Mouse (Mus musculus): ENCODE results near the gene Ttyh1. TPM values are rescaled to one million over a fixed set of nuclear protein-coding genes. Genes with fewer than 3 reads are reported as not detected.

Ttyh1 gene
- total RNA-seq, 1 experiment from 2014 or later: not detected

DNA sequence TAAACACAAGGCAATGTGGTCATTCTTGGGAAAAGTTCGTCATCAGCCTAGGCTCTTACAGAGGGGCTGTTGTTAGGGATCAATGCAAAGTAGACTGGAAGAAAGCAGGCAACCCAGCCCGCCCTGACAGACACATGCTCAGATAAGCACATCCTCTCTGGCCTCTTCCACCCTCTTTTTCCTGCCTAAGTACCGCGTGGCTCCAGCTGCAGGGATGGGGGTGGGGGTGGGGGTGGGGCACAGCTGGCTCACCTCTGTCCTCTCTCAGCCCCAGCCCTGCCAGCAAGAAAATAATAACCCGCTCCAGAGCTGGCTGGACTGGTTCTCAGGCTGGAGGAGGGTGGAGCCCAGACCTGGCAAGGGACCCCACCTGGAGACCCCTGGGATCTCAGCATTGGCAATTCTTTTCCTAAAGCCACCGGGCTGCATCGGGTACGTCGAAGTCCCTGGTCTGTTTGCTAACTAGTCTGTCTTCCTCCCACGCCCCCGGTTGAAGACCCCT lies 44.4 kb downstream of the Ttyh1 start:
- ATAC-seq (replicated peaks; ENCODE audit: low read depth, poor library complexity, severe bottlenecking): peak; percentile 47; the same call in 1 of the 2 replicates

DNA sequence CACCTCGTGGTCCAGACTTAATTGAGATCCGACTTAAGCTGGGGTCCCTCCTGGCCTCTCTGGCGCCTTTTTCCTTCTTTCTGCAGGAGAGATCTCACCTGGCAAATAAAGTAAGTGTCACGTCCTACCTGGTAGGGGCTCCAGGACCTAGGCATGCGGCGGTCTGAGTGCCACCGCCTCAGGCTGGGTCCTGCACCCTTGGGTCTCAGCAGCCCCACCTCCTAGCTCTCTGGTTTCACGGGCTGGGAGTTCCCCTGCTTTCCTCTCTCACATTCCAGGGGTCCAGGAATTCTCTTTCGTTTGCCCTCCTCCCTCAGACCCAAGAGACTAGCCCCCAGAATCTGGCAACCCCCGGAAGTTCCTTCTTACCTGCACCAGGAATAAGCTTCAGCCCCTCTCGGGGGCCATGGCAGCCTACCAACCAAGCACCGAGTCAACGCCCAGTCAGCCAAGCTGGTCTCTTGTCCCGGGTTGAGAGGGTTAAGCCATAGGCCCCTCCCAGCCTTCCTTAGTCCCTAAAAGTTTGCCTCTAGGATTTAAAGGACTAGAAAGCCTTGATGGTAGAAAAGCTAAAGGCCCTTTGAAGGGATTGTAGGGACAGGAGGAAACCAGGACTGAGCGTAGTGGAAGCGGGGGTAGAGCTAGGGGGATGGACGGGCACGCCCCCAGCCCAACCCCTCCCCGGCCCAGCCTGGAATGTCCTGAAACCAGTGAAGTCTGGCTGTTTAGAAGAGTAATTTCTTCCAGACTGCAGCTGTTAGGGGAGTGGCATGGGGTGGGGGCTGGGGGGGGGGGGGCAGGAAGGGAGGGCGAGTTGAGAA lies 45.1 kb downstream of the Ttyh1 start, which contains the start of gene Cdc42ep5:
Gene Cdc42ep5 (minus strand): TSS at position 771 of the 821 bp plus-strand sequence.
- ATAC-seq (replicated peaks; ENCODE audit: low read depth, poor library complexity, severe bottlenecking): 0 out of 2 replicates have a peak, but pooled peaks have one; percentile 25

DNA sequence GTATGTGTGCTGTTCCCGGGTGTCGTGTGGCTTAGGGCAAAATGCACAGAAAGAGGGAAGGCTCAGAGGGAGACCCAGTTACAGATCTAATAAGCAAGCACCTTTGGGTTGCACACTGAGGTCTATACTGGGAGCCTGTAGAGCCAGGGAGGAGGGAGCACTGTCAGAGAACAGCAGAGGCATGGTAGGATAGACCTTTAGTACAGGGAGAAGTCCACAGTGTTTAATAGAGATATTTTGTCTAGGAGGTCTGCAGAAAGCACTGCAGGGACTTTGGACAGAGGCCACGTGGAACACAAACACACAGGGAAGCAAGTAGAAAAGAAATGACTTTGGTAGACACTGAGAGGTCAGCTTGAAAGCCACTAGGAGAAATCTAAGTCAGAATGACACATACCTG lies 46.1 kb downstream of the Ttyh1 start:
- ATAC-seq (replicated peaks; ENCODE audit: low read depth, poor library complexity, severe bottlenecking): no peak

DNA sequence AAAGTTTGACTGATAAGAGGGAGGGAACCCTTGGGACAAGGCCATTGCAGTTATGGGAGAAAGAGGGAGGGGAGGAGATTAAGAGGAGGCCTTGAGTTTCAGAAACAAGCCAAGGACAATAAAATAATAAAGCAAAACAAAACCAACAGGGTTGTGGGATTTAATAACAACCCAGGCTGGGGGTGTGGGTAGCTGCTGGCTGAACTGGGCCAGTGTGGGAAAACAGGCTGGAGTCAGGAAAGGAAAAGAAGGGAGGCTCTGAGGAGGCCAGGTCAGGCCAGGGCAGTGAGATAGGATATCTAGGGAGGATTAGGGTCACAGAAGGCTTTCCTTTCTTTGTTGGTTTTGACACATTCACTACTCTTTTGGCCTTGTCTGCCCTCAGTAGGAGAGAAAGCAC lies 47.9 kb downstream of the Ttyh1 start:
- ATAC-seq (replicated peaks; ENCODE audit: low read depth, poor library complexity, severe bottlenecking): no peak

DNA sequence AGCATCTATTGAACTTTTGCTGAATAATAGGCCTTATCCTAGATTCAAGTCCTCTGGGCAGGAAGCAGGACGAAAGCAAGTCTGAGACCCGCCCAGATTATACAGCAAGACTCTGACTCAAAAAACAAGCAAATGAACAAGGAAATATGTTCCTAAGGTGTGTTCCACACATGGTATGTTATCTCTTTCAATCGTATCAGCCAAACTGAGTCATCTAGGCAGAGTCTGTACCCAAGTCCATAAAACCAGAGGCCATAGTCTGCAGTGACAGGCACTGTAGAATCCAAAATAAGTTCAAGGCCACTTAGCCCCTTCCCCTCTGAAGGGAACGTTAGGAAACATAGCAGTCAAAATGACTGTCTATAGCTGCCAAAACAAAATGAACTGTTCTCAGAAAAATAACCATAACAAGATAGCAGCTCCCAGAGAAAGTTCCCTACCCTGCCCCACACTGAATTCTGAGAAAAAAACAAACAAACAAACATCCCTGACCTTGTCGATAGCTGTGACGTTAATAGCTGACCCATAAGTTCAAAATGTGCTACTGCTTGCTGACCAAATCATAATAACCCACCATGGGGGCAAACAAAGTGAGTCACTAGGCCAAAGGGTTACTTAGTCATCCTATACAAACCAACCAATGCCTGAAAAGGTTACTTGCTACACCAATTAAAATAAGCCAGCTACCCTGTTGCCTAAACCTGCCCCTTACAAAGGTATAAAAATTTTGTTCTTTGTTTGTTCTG lies 51.2 kb downstream of the Ttyh1 start:
- ATAC-seq (replicated peaks; ENCODE audit: low read depth, poor library complexity, severe bottlenecking): no peak

DNA sequence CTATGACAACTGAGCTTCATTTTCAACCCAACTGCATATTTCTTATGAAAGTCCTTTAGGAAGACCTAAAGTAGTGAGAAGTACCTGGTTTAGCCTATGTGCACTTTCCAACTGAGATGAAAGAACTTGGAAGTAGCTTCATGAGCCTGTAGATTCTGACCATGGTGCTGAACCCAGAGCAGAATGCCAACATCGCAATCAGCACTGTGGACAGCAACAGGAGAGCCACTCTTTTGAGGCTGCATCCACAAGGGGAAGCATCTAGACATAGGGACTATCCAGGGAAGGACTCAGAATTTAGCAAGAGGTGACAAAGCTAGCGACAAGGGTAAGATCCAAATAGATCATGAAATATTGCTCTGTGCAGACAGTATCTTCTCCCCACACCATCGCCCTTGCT lies 59.2 kb downstream of the Ttyh1 start:
- ATAC-seq (replicated peaks; ENCODE audit: low read depth, poor library complexity, severe bottlenecking): peak; percentile 81

Other genes with a start within 250 kb of the Ttyh1 start
- 0.64 TPM in 1 of 2 replicates, not detected in the other for gene Gm14548, start 221.3 kb upstream of the Ttyh1 start, total RNA-seq (2017)
- gene Lilra6, start 203.9 kb upstream of the Ttyh1 start, total RNA-seq (2017): 0.37 TPM in 1 of 2 replicates, not detected in the other
- 19.7 and 23.0 TPM in 2 replicates for gene Lair1, start 56.2 kb upstream of the Ttyh1 start, total RNA-seq (2017)
- gene Leng8, start 17.6 kb downstream of the Ttyh1 start, total RNA-seq (2017): 26.6 and 51.3 TPM in 2 replicates
- gene Leng9, start 31.0 kb downstream of the Ttyh1 start, total RNA-seq (2017): 1.3 and 1.5 TPM in 2 replicates
- 0.41 TPM in 1 of 2 replicates, not detected in the other for gene Cdc42ep5, start 45.5 kb downstream of the Ttyh1 start, total RNA-seq (2017)
- gene Lilra5, start 118.3 kb downstream of the Ttyh1 start, total RNA-seq (2017): not detected in 2 replicates
- gene Ncr1, start 218.3 kb downstream of the Ttyh1 start, total RNA-seq (2017): not detected in 2 replicates